Mouse (Mus musculus): Measurements from ENCODE around the gene Olfr784. TPM values are rescaled to one million over a fixed set of nuclear protein-coding genes. Genes with fewer than 3 reads are reported as not detected.

Gene Olfr784
- not detected for polyA plus RNA-seq (2017; shearing (Covaris generic))

GRCm38 (mm10) chr10:129383783-129384182 lies at the start of gene Olfr784:
Gene Olfr784, plus strand, starts transcription at chr10:129384083.

GRCm38 (mm10) chr10:129348550-129348949 lies 35.3 kb upstream of the Olfr784 start, which contains the start of gene Olfr782:
Gene Olfr782, plus strand, starts transcription at chr10:129348850.

GRCm38 (mm10) chr10:129405126-129405525 lies 21.2 kb downstream of the Olfr784 start, which contains the start of gene Olfr785:
Gene Olfr785, plus strand, starts transcription at chr10:129405426.

GRCm38 (mm10) chr10:129427006-129427405 lies 43.1 kb downstream of the Olfr784 start, which contains the start of gene Olfr786:
Gene Olfr786, plus strand, starts transcription at chr10:129427306.

Other genes starting within 250 kb of the Olfr784 start
- gene Olfr770, start 245.1 kb upstream of the Olfr784 start, polyA plus RNA-seq (2017; shearing (Covaris generic)), result not detected
- not detected for gene Olfr771, start 219.3 kb upstream of the Olfr784 start, polyA plus RNA-seq (2017; shearing (Covaris generic))
- gene Olfr772, start 206.2 kb upstream of the Olfr784 start, polyA plus RNA-seq (2017; shearing (Covaris generic)), result not detected
- under 1 TPM in 1 of 2 experiments, not detected in 1; 0.25 TPM for gene Olfr773, start 196.7 kb upstream of the Olfr784 start, polyA plus RNA-seq (2017; shearing (Covaris generic))
- gene Olfr774, start 147.9 kb upstream of the Olfr784 start, polyA plus RNA-seq (2017; shearing (Covaris generic)), result not detected
- gene Olfr775, start 135.7 kb upstream of the Olfr784 start, polyA plus RNA-seq (2017; shearing (Covaris generic)), result not detected
- gene Olfr776, start 125.0 kb upstream of the Olfr784 start, polyA plus RNA-seq (2017; shearing (Covaris generic)), result not detected
- gene Olfr777, start 112.6 kb upstream of the Olfr784 start, polyA plus RNA-seq (2017; shearing (Covaris generic)), result not detected
- under 1 TPM in 1 of 2 experiments, not detected in 1; 0.09 TPM for gene Olfr780, start 66.0 kb upstream of the Olfr784 start, polyA plus RNA-seq (2017; shearing (Covaris generic))
- gene Olfr781, start 55.2 kb upstream of the Olfr784 start, polyA plus RNA-seq (2017; shearing (Covaris generic)), result not detected
- gene Olfr782, start 35.2 kb upstream of the Olfr784 start, polyA plus RNA-seq (2017; shearing (Covaris generic)), result not detected
- gene Olfr785, start 21.3 kb downstream of the Olfr784 start, polyA plus RNA-seq (2017; shearing (Covaris generic)), result not detected
- not detected for gene Olfr786, start 43.2 kb downstream of the Olfr784 start, polyA plus RNA-seq (2017; shearing (Covaris generic))
- gene Olfr787, start 77.8 kb downstream of the Olfr784 start, polyA plus RNA-seq (2017; shearing (Covaris generic)), result under 1 TPM in 1 of 2 experiments, not detected in 1; 0.23 TPM
- gene Olfr788, start 86.9 kb downstream of the Olfr784 start, polyA plus RNA-seq (2017; shearing (Covaris generic)), result under 1 TPM in 1 of 2 experiments, not detected in 1; 0.12 TPM
- not detected for gene Olfr789, start 100.7 kb downstream of the Olfr784 start, polyA plus RNA-seq (2017; shearing (Covaris generic))
- gene Olfr790, start 114.4 kb downstream of the Olfr784 start, polyA plus RNA-seq (2017; shearing (Covaris generic)), result not detected
- not detected for gene Olfr791, start 137.7 kb downstream of the Olfr784 start, polyA plus RNA-seq (2017; shearing (Covaris generic))
- gene Olfr792, start 155.1 kb downstream of the Olfr784 start, polyA plus RNA-seq (2017; shearing (Covaris generic)), result under 1 TPM in 1 of 2 experiments, not detected in 1; 0.15 TPM
- not detected for gene Olfr794, start 183.6 kb downstream of the Olfr784 start, polyA plus RNA-seq (2017; shearing (Covaris generic))
- under 1 TPM in 1 of 2 experiments, not detected in 1; 0.07 TPM for gene Olfr796, start 228.5 kb downstream of the Olfr784 start, polyA plus RNA-seq (2017; shearing (Covaris generic))
- gene Olfr798, start 243.9 kb downstream of the Olfr784 start, polyA plus RNA-seq (2017; shearing (Covaris generic)), result not detected